Mouse (Mus musculus): ENCODE data around the gene Cyp46a1. TPM values are rescaled to one million over a fixed set of nuclear protein-coding genes. Genes with fewer than 3 reads are reported as not detected.
A peak's percentile ranks its signal among the peaks of the same experiment; 100 is the strongest.

Gene Cyp46a1
- polyA plus RNA-seq, 1 experiment from 2014 or later: 0.41 TPM

DNA sequence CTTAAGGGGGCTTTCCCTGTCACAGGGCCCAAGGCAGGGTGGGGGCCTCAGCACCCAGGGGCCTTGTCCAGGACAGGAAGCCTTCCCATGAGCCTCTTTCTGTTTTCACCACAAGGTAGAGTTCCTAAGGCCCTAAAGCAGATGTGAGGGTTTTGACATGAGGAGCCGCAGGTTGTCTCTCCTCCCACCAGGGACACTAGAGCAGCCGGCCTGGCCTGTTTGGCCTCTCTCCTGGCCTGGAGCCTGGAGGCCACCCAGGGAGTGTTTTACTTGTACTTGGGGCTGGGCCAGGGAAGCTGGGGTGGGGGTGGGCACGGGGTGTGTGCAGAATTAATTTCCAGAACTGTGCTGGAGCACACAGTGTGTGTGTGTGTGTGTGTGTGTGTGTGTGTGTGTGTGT is 31.2 kb downstream of the Cyp46a1 start:
- no peak overlapping the region for H3K4me2 ChIP-seq
- DNase-seq: no peak
- H3K9ac ChIP-seq: no peak overlapping the region
- no peaks in the 10 kb centered on the region for H3K27me3 ChIP-seq
- 50% methylated on average over 3 of the region's 3 CpGs for WGBS (ENCODE audit: insufficient replicate concordance)
- H3K27ac ChIP-seq: no peak overlapping the region
- H3K4me3 ChIP-seq (replicated peaks): no peak overlapping the region
- no peaks in the 10 kb centered on the region for H3K9me3 ChIP-seq (replicated peaks)
- no peaks in the 10 kb centered on the region for H3K36me3 ChIP-seq
- ATAC-seq (ENCODE audit: low read depth): no peak
- 0 out of 2 replicates have a peak, but pooled peaks cover 2% of the 10 kb centered on the region for H3K4me1 ChIP-seq (replicated peaks)

DNA sequence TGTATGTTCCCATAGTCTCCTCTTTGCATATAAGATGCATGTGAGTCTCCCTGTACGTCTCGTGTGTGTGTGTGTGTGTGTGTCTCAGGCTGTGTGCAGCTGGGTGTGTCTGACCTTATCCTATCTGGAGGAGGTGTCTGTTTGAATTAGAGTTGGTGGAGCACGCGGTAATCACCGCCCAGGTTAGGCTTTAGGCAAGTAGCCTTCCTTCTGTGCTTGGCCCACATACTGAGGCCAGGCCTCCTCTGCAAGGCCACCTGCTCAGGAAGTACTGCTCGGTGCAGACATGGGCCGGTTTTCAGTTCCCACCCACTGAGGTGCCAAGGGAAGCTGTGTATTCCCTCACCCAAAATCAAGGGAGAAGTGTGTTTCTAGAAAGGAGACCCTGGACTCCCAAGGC is 31.7 kb downstream of the Cyp46a1 start:
- no peak overlapping the region for H3K9ac ChIP-seq
- H3K36me3 ChIP-seq: no peaks in the 10 kb centered on the region
- no peaks in the 10 kb centered on the region for H3K9me3 ChIP-seq (replicated peaks)
- H3K27me3 ChIP-seq: no peaks in the 10 kb centered on the region
- H3K27ac ChIP-seq: no peak overlapping the region
- no peak for DNase-seq
- WGBS (ENCODE audit: insufficient replicate concordance): 42% methylated on average over 7 of the region's 7 CpGs
- no peak for ATAC-seq (ENCODE audit: low read depth)
- no peak overlapping the region for H3K4me3 ChIP-seq (replicated peaks)
- peaks cover 5% of the 10 kb centered on the region for H3K4me1 ChIP-seq (replicated peaks)
- no peak overlapping the region for H3K4me2 ChIP-seq

DNA sequence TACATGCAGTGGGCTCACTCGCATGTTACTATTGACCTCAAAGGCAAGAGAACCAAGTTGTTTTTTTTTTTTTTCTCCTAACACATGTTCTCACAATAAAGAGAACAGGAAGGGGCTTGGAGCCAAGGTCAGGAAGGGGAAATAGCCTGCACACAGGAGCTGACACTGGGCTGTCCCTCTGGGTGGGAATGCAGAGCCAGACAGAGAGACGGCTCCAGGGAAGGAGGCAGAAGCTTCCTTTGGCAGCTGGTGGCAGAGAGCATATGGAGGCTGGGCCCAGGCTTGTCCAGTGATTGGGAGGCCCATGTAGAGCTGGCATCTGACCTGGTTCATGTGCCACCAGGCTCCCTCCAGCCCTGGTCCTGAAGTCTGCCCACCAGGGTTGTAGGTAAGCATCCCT is 33.7 kb downstream of the Cyp46a1 start:
- no peaks in the 10 kb centered on the region for H3K9me3 ChIP-seq (replicated peaks)
- H3K36me3 ChIP-seq: no peaks in the 10 kb centered on the region
- H3K27me3 ChIP-seq: no peaks in the 10 kb centered on the region
- H3K4me2 ChIP-seq: no peak overlapping the region
- H3K4me3 ChIP-seq (replicated peaks): no peak overlapping the region
- peaks cover 12% of the 10 kb centered on the region for H3K4me1 ChIP-seq (replicated peaks)
- ATAC-seq (ENCODE audit: low read depth) (no peak), DNase-seq (no peak)
- H3K27ac ChIP-seq: no peak overlapping the region
- H3K9ac ChIP-seq: no peak overlapping the region
- 48% methylated on average over 2 of the region's 2 CpGs for WGBS (ENCODE audit: insufficient replicate concordance)

- H3K9ac ChIP-seq: no peak overlapping the region
- 52% methylated on average over 5 of the region's 5 CpGs for WGBS (ENCODE audit: insufficient replicate concordance)
These were observed 34.7 kb downstream of the Cyp46a1 start for GRCm38 (mm10) chr12:108368921-108369320.

GRCm38 (mm10) chr12:108370596-108371428 is 36.6 kb downstream of the Cyp46a1 start, which contains the start of gene Eml1:
Gene Eml1, plus strand, starts transcription at chr12:108370957.
- peaks cover 12% of the 10 kb centered on the region for H3K4me1 ChIP-seq (replicated peaks)
- H3K4me3 ChIP-seq (replicated peaks): no peak within 1 kb of the TSS
- H3K4me2 ChIP-seq: no peak within 1 kb of the TSS
- DNase-seq: no peak
- H3K27ac ChIP-seq: no peak within 1 kb of the TSS
- H3K27me3 ChIP-seq: no peaks in the 10 kb centered on the region
- H3K9ac ChIP-seq: no peak within 1 kb of the TSS
- no peaks in the 10 kb centered on the region for H3K36me3 ChIP-seq
- ATAC-seq (ENCODE audit: low read depth): peak; percentile 29; the same call in 1 of the 2 replicates
- H3K9me3 ChIP-seq (replicated peaks): no peaks in the 10 kb centered on the region
- 46% methylated on average over 19 of the region's 19 CpGs for WGBS (ENCODE audit: insufficient replicate concordance)

More at GRCm38 (mm10) chr12:108368921-108369320, 34.7 kb downstream of the Cyp46a1 start:
- Histone ChIP-seq H3K9me3 (replicated peaks) (no peaks in the 10 kb centered on the region), H3K27ac (no peak overlapping the region), H3K27me3 (no peaks in the 10 kb centered on the region), H3K4me3 (replicated peaks) (no peak overlapping the region), H3K4me2 (no peak overlapping the region), H3K36me3 (no peaks in the 10 kb centered on the region), H3K4me1 (replicated peaks) (peaks cover 12% of the 10 kb centered on the region)
- ATAC-seq (ENCODE audit: low read depth): no peak
- DNase-seq: no peak

- H3K4me2 ChIP-seq: no peak overlapping the region
These were observed 37.2 kb downstream of the Cyp46a1 start for GRCm38 (mm10) chr12:108371429-108371765.

DNA sequence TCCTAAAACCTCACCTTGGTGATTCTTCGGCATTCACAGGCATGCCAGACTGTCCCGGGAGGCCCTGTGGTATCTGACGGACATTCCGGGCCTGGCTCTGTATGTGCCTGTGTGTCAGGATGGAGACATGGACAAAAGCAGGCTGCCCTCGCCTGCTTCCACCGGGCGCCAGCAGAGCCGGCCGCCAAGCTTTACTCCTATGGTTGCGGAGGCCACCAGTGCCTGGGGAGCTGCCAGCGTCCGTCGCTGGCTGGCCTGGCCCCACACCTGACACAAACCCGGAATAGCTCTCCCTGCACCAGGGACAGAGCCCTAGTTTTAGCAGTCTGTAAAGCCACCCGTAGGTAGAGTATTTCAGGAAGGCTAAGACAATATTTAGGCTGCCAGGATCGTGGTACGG is 38.1 kb downstream of the Cyp46a1 start:
- Histone ChIP-seq H3K4me1 (replicated peaks) (peaks cover 12% of the 10 kb centered on the region), H3K9me3 (replicated peaks) (no peaks in the 10 kb centered on the region), H3K4me3 (replicated peaks) (no peak overlapping the region), H3K27me3 (no peaks in the 10 kb centered on the region), H3K27ac (no peak overlapping the region), H3K36me3 (no peaks in the 10 kb centered on the region), H3K4me2 (no peak overlapping the region), H3K9ac (no peak overlapping the region)
- DNase-seq (no peak), ATAC-seq (ENCODE audit: low read depth) (no peak)
- WGBS (ENCODE audit: insufficient replicate concordance): 76% methylated on average over 17 of the region's 17 CpGs

More at GRCm38 (mm10) chr12:108371429-108371765, 37.2 kb downstream of the Cyp46a1 start:
- H3K9ac ChIP-seq: no peak overlapping the region
- DNase-seq (no peak), ATAC-seq (ENCODE audit: low read depth) (no peak)
- no peaks in the 10 kb centered on the region for H3K36me3 ChIP-seq
- H3K9me3 ChIP-seq (replicated peaks): no peaks in the 10 kb centered on the region
- H3K4me1 ChIP-seq (replicated peaks): peaks cover 12% of the 10 kb centered on the region
- H3K4me3 ChIP-seq (replicated peaks): no peak overlapping the region
- H3K27me3 ChIP-seq: no peaks in the 10 kb centered on the region
- no peak overlapping the region for H3K27ac ChIP-seq
- WGBS (ENCODE audit: insufficient replicate concordance): 57% methylated on average over 6 of the region's 6 CpGs

GRCm38 (mm10) chr12:108373611-108374010 is 39.4 kb downstream of the Cyp46a1 start:
- ATAC-seq (ENCODE audit: low read depth) (no peak), DNase-seq (no peak)
- Histone ChIP-seq H3K27me3 (no peaks in the 10 kb centered on the region), H3K36me3 (no peaks in the 10 kb centered on the region), H3K4me2 (no peak overlapping the region), H3K4me3 (replicated peaks) (no peak overlapping the region), H3K27ac (no peak overlapping the region), H3K4me1 (replicated peaks) (peaks cover 12% of the 10 kb centered on the region), H3K9ac (no peak overlapping the region), H3K9me3 (replicated peaks) (no peaks in the 10 kb centered on the region)
- WGBS (ENCODE audit: insufficient replicate concordance): 66% methylated on average over 9 of the region's 9 CpGs

- Histone ChIP-seq H3K27ac (no peak overlapping the region), H3K9me3 (replicated peaks) (no peaks in the 10 kb centered on the region)
- no peak for DNase-seq
These were observed 40.5 kb downstream of the Cyp46a1 start for GRCm38 (mm10) chr12:108374689-108375088.

GRCm38 (mm10) chr12:108378379-108379133 is 44.4 kb downstream of the Cyp46a1 start:
- no peaks in the 10 kb centered on the region for H3K9me3 ChIP-seq (replicated peaks)
- ATAC-seq (ENCODE audit: low read depth) (no peak), DNase-seq (no peak)
- H3K9ac ChIP-seq: no peak overlapping the region
- no peak overlapping the region for H3K4me2 ChIP-seq
- H3K4me3 ChIP-seq (replicated peaks): no peak overlapping the region
- 77% methylated on average over 13 of the region's 13 CpGs for WGBS (ENCODE audit: insufficient replicate concordance)
- H3K36me3 ChIP-seq: no peaks in the 10 kb centered on the region
- H3K27me3 ChIP-seq: no peaks in the 10 kb centered on the region
- H3K27ac ChIP-seq: no peak overlapping the region
- H3K4me1 ChIP-seq (replicated peaks): no peaks in the 10 kb centered on the region

More at GRCm38 (mm10) chr12:108374689-108375088, 40.5 kb downstream of the Cyp46a1 start:
- Histone ChIP-seq H3K9ac (no peak overlapping the region), H3K4me3 (replicated peaks) (no peak overlapping the region), H3K4me1 (replicated peaks) (peaks cover 12% of the 10 kb centered on the region), H3K27me3 (no peaks in the 10 kb centered on the region), H3K4me2 (no peak overlapping the region), H3K36me3 (no peaks in the 10 kb centered on the region)
- ATAC-seq (ENCODE audit: low read depth): no peak
- WGBS (ENCODE audit: insufficient replicate concordance): 67% methylated on average over 8 of the region's 8 CpGs

- DNase-seq (no peak), ATAC-seq (ENCODE audit: low read depth) (no peak)
- Histone ChIP-seq H3K4me2 (no peak overlapping the region), H3K4me3 (replicated peaks) (no peak overlapping the region), H3K9ac (no peak overlapping the region), H3K4me1 (replicated peaks) (no peaks in the 10 kb centered on the region), H3K27me3 (no peaks in the 10 kb centered on the region), H3K27ac (no peak overlapping the region), H3K36me3 (no peaks in the 10 kb centered on the region), H3K9me3 (replicated peaks) (no peaks in the 10 kb centered on the region)
- WGBS (ENCODE audit: insufficient replicate concordance): 73% methylated on average over 13 of the region's 13 CpGs
These were observed 52.5 kb downstream of the Cyp46a1 start for GRCm38 (mm10) chr12:108386476-108387232.
